Mouse (Mus musculus) C2C12 (cell line): ENCODE results near the gene Eno1. TPM values are rescaled to one million over a fixed set of nuclear protein-coding genes. Genes with fewer than 3 reads are reported as not detected.
"Not testable (repeated sequence)": the region's sequence is repeated elsewhere in the genome, so short reads cannot be mapped to it uniquely, and the experiment has no call there.

ENCODE experiments used
- H3K27me3 ChIP-seq: one replicate; pipeline ENCODE4 v1.6.1; 2011; ENCODE audit not compliant: control insufficient read depth, insufficient read depth, insufficient read length
- H3K36me3 ChIP-seq: one replicate; pipeline ENCODE4 v1.6.1; 2011; ENCODE audit not compliant: control insufficient read depth, insufficient read depth
- H3K4me3 ChIP-seq: one replicate; pipeline ENCODE4 v1.5.1; 2011; ENCODE audit warnings: mild to moderate bottlenecking, control low read depth; ENCODE audit not compliant: poor library complexity, insufficient read depth, severe bottlenecking
- H3K79me2 ChIP-seq: one replicate; pipeline ENCODE4 v1.6.1; 2011; ENCODE audit not compliant: control insufficient read depth, insufficient read depth
- H3K79me3 ChIP-seq: one replicate; pipeline ENCODE4 v1.6.1; 2011; ENCODE audit warnings: low read depth, control low read depth
- H3ac ChIP-seq: one replicate; pipeline ENCODE3; 2011; ENCODE audit warnings: low read depth; ENCODE audit not compliant: control insufficient read depth, insufficient read length
- CEBPB ChIP-seq: IDR thresholded peaks from one replicate; pipeline ENCODE4 v1.6.1; 2011; ENCODE audit warnings: low read depth, mild to moderate bottlenecking, control low read depth, moderate library complexity
- CTCF ChIP-seq: IDR thresholded peaks from one replicate; pipeline ENCODE4 v1.5.1; 2011; ENCODE audit not compliant: control insufficient read depth, insufficient read depth, insufficient read length
- FOSL1 ChIP-seq: IDR thresholded peaks from one replicate; pipeline ENCODE4 v1.8.0; 2011; ENCODE audit warnings: mild to moderate bottlenecking, low read length; ENCODE audit not compliant: poor library complexity, insufficient read depth, severe bottlenecking
- MAX ChIP-seq: IDR thresholded peaks from one replicate; pipeline ENCODE4 v1.6.1; 2011; ENCODE audit warnings: mild to moderate bottlenecking, control low read depth
- MYOD1 ChIP-seq: IDR thresholded peaks from one replicate; pipeline ENCODE4 v1.6.1; 2011; ENCODE audit warnings: low read depth; ENCODE audit not compliant: control insufficient read depth, insufficient read length
- MYOG ChIP-seq: IDR thresholded peaks from one replicate; pipeline ENCODE4 v1.6.1; 2011; ENCODE audit not compliant: control insufficient read depth, insufficient read length; ENCODE audit errors: extremely low read depth
- USF1 ChIP-seq: IDR thresholded peaks from one replicate; pipeline ENCODE4 v1.6.1; 2011; ENCODE audit warnings: low read depth, mild to moderate bottlenecking, control low read depth, moderate library complexity
- polyA plus RNA-seq: library from polyadenylated mRNA; unstranded; fragments of >200 nt; fragmentation: generic; extraction: Trizol; gene quantifications from one replicate; pipeline ENCODE4 v1.2.1, GENCODE M21; 2012; ENCODE audit warnings: missing spikeins

Eno1 gene
- polyA plus RNA-seq, 1 experiment, result 1,471 TPM

DNA sequence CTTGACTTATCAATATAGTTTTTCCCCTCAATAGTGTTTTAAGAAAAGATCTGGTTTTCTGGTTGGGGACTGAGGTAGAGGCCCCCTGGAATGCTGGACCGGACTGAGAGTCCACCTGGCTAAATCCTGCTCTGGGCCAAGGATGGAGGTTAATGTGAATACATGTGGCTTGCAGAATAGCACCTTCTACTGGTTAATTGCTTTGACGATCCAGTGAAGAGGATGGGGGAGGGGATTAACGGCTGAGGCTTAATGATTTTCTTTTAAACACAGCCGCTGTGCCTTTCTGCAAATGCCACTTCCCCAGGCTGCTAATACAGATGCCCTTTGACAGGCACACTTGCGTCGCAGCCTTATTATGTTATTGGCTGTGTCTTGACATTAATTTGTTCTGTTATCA is 47.5 kb downstream of the Eno1 start:
- Histone ChIP-seq H3K79me3 (peaks cover 66% of the 10 kb centered on the region), H3K36me3 (no peaks in the 10 kb centered on the region), H3K79me2 (peaks cover 76% of the 10 kb centered on the region), H3ac (no peak overlapping the region), H3K27me3 (no peaks in the 10 kb centered on the region), H3K4me3 (no peak overlapping the region)
- TF ChIP-seq MAX (no peak), CTCF (no peak), MYOG (no peak), USF1 (no peak), CEBPB (no peak), MYOD1 (no peak), FOSL1 (no peak)

DNA sequence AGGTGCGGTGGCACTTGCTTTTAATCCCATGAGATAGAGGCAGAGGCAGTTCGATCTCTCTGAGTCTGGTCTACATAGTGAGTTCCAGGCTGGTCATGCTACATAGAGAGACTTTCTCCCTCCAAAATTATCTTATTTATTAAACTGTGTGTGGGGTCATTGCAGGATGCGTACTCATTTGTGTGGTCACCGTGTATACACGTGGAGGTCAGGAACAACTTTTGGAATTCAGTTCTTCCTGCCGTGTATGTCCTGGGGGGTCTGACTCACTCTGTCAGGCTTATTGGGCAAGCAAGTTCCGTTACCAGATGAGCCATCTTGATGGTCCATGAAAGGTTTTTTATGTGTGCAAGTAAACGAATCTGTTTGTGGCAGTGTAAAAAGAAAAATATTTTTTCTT is 50.5 kb downstream of the Eno1 start:
- Histone ChIP-seq H3K27me3 (no peaks in the 10 kb centered on the region), H3ac (no peak overlapping the region), H3K79me3 (peaks cover 94% of the 10 kb centered on the region), H3K79me2 (peaks cover 100% of the 10 kb centered on the region), H3K36me3 (peaks cover 6% of the 10 kb centered on the region), H3K4me3 (no peak overlapping the region)
- TF ChIP-seq CEBPB (peak; percentile 83), FOSL1 (no peak)

DNA sequence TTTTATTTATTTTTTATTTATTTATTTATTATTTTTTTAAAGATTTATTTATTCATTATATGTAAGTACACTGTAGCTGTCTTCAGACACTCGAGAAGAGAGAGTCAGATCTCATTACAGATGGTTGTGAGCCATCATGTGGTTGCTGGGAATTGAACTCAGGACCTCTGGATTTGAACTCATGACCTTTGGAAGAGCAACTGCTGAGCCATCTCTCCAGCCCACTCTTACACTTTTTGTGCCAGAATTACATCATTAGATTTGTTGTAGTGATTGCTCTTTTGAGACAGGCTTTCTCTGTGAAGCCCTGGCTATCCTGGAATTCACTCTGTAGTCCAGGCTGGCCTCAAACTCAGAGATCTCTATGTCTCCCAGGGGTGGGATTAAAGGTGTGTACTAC is 50.9 kb downstream of the Eno1 start:
- not testable (repeated sequence) for H3ac ChIP-seq, H3K27me3 ChIP-seq, H3K36me3 ChIP-seq, H3K4me3 ChIP-seq
- Histone ChIP-seq H3K79me2 (peaks cover 100% of the 10 kb centered on the region), H3K79me3 (peaks cover 93% of the 10 kb centered on the region)

DNA sequence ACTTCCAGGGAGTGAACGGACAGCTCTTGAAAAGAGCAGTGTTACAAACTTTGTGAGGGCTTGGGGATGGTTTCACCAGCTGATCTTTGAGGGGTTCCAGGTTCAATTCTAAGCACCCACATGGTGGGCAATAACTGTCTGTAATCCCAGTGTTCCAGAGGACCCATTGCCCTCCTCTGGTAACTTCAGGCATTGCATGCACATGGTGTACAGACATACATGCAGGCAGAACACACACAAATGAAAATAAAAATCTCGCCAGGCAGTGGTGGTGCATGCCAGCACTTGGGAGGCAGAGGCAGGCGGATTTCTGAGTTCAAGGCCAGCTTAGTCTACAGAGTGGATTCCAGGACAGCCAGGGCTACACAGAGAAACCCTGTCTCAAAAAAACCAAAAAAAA is 55.4 kb downstream of the Eno1 start:
- TF ChIP-seq CEBPB (no peak), USF1 (no peak), MYOD1 (no peak), FOSL1 (no peak), MYOG (no peak), CTCF (no peak), MAX (no peak)
- Histone ChIP-seq H3ac (no peak overlapping the region), H3K27me3 (no peaks in the 10 kb centered on the region), H3K79me3 (peaks cover 93% of the 10 kb centered on the region), H3K79me2 (peaks cover 100% of the 10 kb centered on the region), H3K36me3 (peaks cover 6% of the 10 kb centered on the region), H3K4me3 (no peak overlapping the region)

DNA sequence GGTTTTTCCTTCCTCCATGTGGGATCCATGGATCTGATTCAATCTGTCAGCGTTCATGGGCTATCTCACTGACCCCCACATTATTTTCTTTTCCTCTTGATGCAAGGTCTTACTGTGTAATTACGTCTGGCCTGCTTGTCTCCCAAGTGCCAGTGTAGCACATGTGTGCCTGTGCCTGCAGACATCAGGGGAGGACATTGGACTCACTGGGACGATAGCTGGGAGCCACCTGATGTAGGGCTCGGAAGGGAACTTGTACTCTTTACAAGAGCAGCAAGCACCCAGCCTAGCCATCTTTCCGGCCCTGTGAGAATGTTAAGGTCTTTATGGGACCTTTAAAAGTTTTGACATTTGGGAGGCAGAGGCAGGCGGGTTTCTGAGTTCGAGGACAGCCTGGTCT is 58.3 kb downstream of the Eno1 start:
- no peak overlapping the region for H3ac ChIP-seq
- peaks cover 100% of the 10 kb centered on the region for H3K79me2 ChIP-seq
- peaks cover 86% of the 10 kb centered on the region for H3K79me3 ChIP-seq
- no peak overlapping the region for H3K4me3 ChIP-seq
- peaks cover 6% of the 10 kb centered on the region for H3K36me3 ChIP-seq
- H3K27me3 ChIP-seq, result no peaks in the 10 kb centered on the region
- TF ChIP-seq FOSL1 (no peak), MYOG (no peak), CTCF (no peak), MAX (no peak), CEBPB (no peak), MYOD1 (no peak), USF1 (no peak)

DNA sequence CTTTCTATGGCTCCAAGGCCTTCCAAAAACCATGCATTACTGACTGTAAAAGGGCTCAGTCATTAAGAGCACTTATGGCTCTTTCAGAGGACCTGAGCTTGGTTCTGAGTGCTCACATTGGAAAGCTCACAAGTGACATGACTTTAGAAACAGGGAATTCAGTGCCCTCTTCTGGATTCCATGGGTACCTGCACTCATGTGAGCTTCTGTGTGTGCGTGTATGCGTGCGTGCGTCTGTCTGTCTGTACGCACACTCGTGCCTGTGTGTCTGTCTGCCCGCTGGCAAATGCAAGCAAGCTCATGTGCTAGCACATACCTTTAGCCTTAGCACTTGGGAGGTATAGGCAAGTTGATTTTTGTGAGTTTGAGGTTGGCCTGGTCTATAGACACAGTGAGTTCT is 59.4 kb downstream of the Eno1 start:
- peaks cover 4% of the 10 kb centered on the region for H3K36me3 ChIP-seq
- H3K27me3 ChIP-seq, result no peaks in the 10 kb centered on the region
- peaks cover 100% of the 10 kb centered on the region for H3K79me2 ChIP-seq
- no peak overlapping the region for H3K4me3 ChIP-seq
- H3ac ChIP-seq, result no peak overlapping the region
- H3K79me3 ChIP-seq, result peaks cover 84% of the 10 kb centered on the region
- TF ChIP-seq CEBPB, result no peak
- TF ChIP-seq CTCF, result no peak
- TF ChIP-seq FOSL1, result no peak
- TF ChIP-seq MYOG, result no peak
- no peak for TF ChIP-seq MYOD1
- TF ChIP-seq MAX, result no peak
- TF ChIP-seq USF1, result no peak

Other genes with a start within 250 kb of the Eno1 start
- gene H6pd, start 227.7 kb upstream of the Eno1 start, polyA plus RNA-seq, result 14.9 TPM
- 0.25 TPM for gene Gpr157, start 149.4 kb upstream of the Eno1 start, polyA plus RNA-seq
- not detected for gene Slc2a5, start 117.4 kb upstream of the Eno1 start, polyA plus RNA-seq
- gene Slc2a7, start 87.7 kb upstream of the Eno1 start, polyA plus RNA-seq, result not detected
- gene Car6, start 35.4 kb upstream of the Eno1 start, polyA plus RNA-seq, result 0.19 TPM
- 27.1 TPM for gene Rere, start 44.9 kb downstream of the Eno1 start, polyA plus RNA-seq